Mouse (Mus musculus) monocyte, adult 5-6 weeks (primary cell): Measurements from ENCODE around the gene Sval1. TPM values are rescaled to one million over a fixed set of nuclear protein-coding genes. Genes with fewer than 3 reads are reported as not detected.

Experiments used
- ATAC-seq: fragments of 153-309, 156-312 bp; replicated peaks from 2 replicates; pipeline ENCODE4 v1.8.0; 2017; ENCODE audit warnings: mild to moderate bottlenecking; ENCODE audit not compliant: low TSS enrichment, insufficient number of reproducible peaks, severe bottlenecking, poor library complexity, low FRiP score
- total RNA-seq: library from RNA; stranded (forward); fragments of 200-1000, 200-491, 200-594 nt; gene quantifications from 3 replicates; pipeline ENCODE4 v1.2.3, GENCODE M21; 2017

The Sval1 gene
- not detected in 3 replicates for total RNA-seq

- no peak for ATAC-seq
Measured at GRCm38 (mm10) chr6:41951330-41951729, at the start of gene Sval1. Sval1 (plus strand) TSS chr6:41951630.

- ATAC-seq: no peak
Measured at GRCm38 (mm10) chr6:41911625-41912024, 39.8 kb upstream of the Sval1 start.

GRCm38 (mm10) chr6:41914883-41915282, 36.5 kb upstream of the Sval1 start:
- ATAC-seq: no peak

- no peak for ATAC-seq
Measured at GRCm38 (mm10) chr6:41967840-41968239, 16.4 kb downstream of the Sval1 start, which contains the start of gene Sval3. Sval3 (plus strand) TSS chr6:41968140.

Other genes starting within 250 kb of the Sval1 start
- 0.39 TPM in 1 of 3 replicates, not detected in the others for gene Kel, start 247.3 kb upstream of the Sval1 start, total RNA-seq
- not detected in 3 replicates for gene Olfr459, start 176.5 kb upstream of the Sval1 start, total RNA-seq
- not detected in 3 replicates for gene Pip, start 104.1 kb upstream of the Sval1 start, total RNA-seq
- not detected in 3 replicates for gene Sval2, start 98.6 kb upstream of the Sval1 start, total RNA-seq
- gene Sval3, start 16.5 kb downstream of the Sval1 start, total RNA-seq: not detected in 3 replicates
- gene Sva, start 86.8 kb downstream of the Sval1 start, total RNA-seq: not detected in 3 replicates
- not detected in 3 replicates for gene Tas2r139, start 189.3 kb downstream of the Sval1 start, total RNA-seq